Mouse (Mus musculus): ENCODE data around the gene Zfp523. TPM values are rescaled to one million over a fixed set of nuclear protein-coding genes. Genes with fewer than 3 reads are reported as not detected.
A peak's percentile ranks its signal among the peaks of the same experiment; 100 is the strongest.

Gene Zfp523
- total RNA-seq, 2 experiments from 2014 or later: 97.0 to 105 TPM

GRCm38 (mm10) chr17:28150456-28150855 lies 26.5 kb upstream of the Zfp523 start:
- DNase-seq (ENCODE audit: low spot score in 2 of 2): no peak
- intact Hi-C loops (cut with DNase I): no loop called here

GRCm38 (mm10) chr17:28153095-28153494 lies 23.8 kb upstream of the Zfp523 start:
- intact Hi-C loops (cut with DNase I): no loop called here
- DNase-seq (ENCODE audit: low spot score in 2 of 2): no peak

GRCm38 (mm10) chr17:28154970-28155369 lies 22.0 kb upstream of the Zfp523 start:
- intact Hi-C loops (cut with DNase I): no loop called here

GRCm38 (mm10) chr17:28160361-28160760 lies 16.6 kb upstream of the Zfp523 start:
- DNase-seq (ENCODE audit: low spot score in 2 of 2): no peak
- intact Hi-C loops (cut with DNase I): loop anchor here (10.0 kb wide), 1 partner anchor 176 kb away; no protein-coding TSS in a partner anchor

More at GRCm38 (mm10) chr17:28154970-28155369, 22.0 kb upstream of the Zfp523 start:
- no peak for DNase-seq (ENCODE audit: low spot score in 2 of 2)

GRCm38 (mm10) chr17:28161310-28161881 lies 15.5 kb upstream of the Zfp523 start:
- intact Hi-C loops (cut with DNase I): loop anchor here (10.0 kb wide), 1 partner anchor 177 kb away; no protein-coding TSS in a partner anchor
- DNase-seq (ENCODE audit: low spot score in 2 of 2): no peak

GRCm38 (mm10) chr17:28163666-28164065 lies 13.3 kb upstream of the Zfp523 start:
- intact Hi-C loops (cut with DNase I): loop anchor here (1.0 to 10.0 kb wide), 2 partner anchors 78 to 179 kb away; no protein-coding TSS in a partner anchor
- DNase-seq (ENCODE audit: low spot score in 2 of 2): peak; percentile 71 to 80

- no peak for DNase-seq (ENCODE audit: low spot score in 2 of 2)
- intact Hi-C loops (cut with DNase I): no loop called here
Measured at GRCm38 (mm10) chr17:28170460-28171305, 6.2 kb upstream of the Zfp523 start.

- DNase-seq (ENCODE audit: low spot score in 2 of 2): no peak
- intact Hi-C loops (cut with DNase I): no loop called here
Measured at GRCm38 (mm10) chr17:28172690-28173089, 4.2 kb upstream of the Zfp523 start.

GRCm38 (mm10) chr17:28177540-28178046 lies 664 bp downstream of the Zfp523 start:
- intact Hi-C loops (cut with DNase I): no loop called here
- DNase-seq (ENCODE audit: low spot score in 2 of 2): no peak

- intact Hi-C loops (cut with DNase I): no loop called here
- DNase-seq (ENCODE audit: low spot score in 2 of 2): no peak
Measured at GRCm38 (mm10) chr17:28180331-28180730, 3.4 kb downstream of the Zfp523 start.

- intact Hi-C loops (cut with DNase I): no loop called here
- DNase-seq (ENCODE audit: low spot score in 2 of 2): no peak
Measured at GRCm38 (mm10) chr17:28180783-28181544, 4.0 kb downstream of the Zfp523 start.

GRCm38 (mm10) chr17:28184971-28185638 lies 8.2 kb downstream of the Zfp523 start:
- intact Hi-C loops (cut with DNase I): no loop called here

GRCm38 (mm10) chr17:28188313-28188712 lies 11.4 kb downstream of the Zfp523 start:
- intact Hi-C loops (cut with DNase I): no loop called here
- DNase-seq (ENCODE audit: low spot score in 2 of 2): no peak

More at GRCm38 (mm10) chr17:28184971-28185638, 8.2 kb downstream of the Zfp523 start:
- no peak for DNase-seq (ENCODE audit: low spot score in 2 of 2)

GRCm38 (mm10) chr17:28192754-28193153 lies 15.8 kb downstream of the Zfp523 start:
- intact Hi-C loops (cut with DNase I): no loop called here
- DNase-seq (ENCODE audit: low spot score in 2 of 2): no peak

- no peak for DNase-seq (ENCODE audit: low spot score in 2 of 2)
- intact Hi-C loops (cut with DNase I): no loop called here
Measured at GRCm38 (mm10) chr17:28193559-28193958, 16.6 kb downstream of the Zfp523 start.

GRCm38 (mm10) chr17:28195033-28195432 lies 18.1 kb downstream of the Zfp523 start:
- DNase-seq (ENCODE audit: low spot score in 2 of 2): no peak
- intact Hi-C loops (cut with DNase I): no loop called here

- intact Hi-C loops (cut with DNase I): no loop called here
- no peak for DNase-seq (ENCODE audit: low spot score in 2 of 2)
Measured at GRCm38 (mm10) chr17:28197646-28198045, 20.7 kb downstream of the Zfp523 start.

- DNase-seq (ENCODE audit: low spot score in 2 of 2): no peak
- intact Hi-C loops (cut with DNase I): no loop called here
Measured at GRCm38 (mm10) chr17:28201982-28202381, 25.1 kb downstream of the Zfp523 start.

- intact Hi-C loops (cut with DNase I): no loop called here
- peak in 1 of 2 experiments; percentile 59 for DNase-seq (ENCODE audit: low spot score in 2 of 2)
Measured at GRCm38 (mm10) chr17:28204052-28204720, 27.3 kb downstream of the Zfp523 start.
